Mouse (Mus musculus) urinary bladder, postnatal 0 days (tissue): ENCODE measurements around the gene Gm17571. TPM values are rescaled to one million over a fixed set of nuclear protein-coding genes. Genes with fewer than 3 reads are reported as not detected.

Experiments
- polyA plus RNA-seq: library from polyadenylated mRNA; unstranded; fragments of >200 nt; fragmentation: Nextera tagmentation; extraction: Ambion mirVana; gene quantifications from 2 replicates; pipeline ENCODE4 v1.2.1, GENCODE M21; 2015

The Gm17571 gene
- not detected in 2 replicates for polyA plus RNA-seq

GRCm38 (mm10) chr9:13446703-13447285, at the start of gene Gm17571:
Gene Gm17571, minus strand, starts transcription at chr9:13446753.

Other genes starting within 250 kb of the Gm17571 start
- 6.3 and 8.2 TPM in 2 replicates for gene Jrkl, start 200.9 kb downstream of the Gm17571 start, polyA plus RNA-seq
- gene Ccdc82, start 199.8 kb downstream of the Gm17571 start, polyA plus RNA-seq, result 6.5 and 8.1 TPM in 2 replicates
- 9.6 and 11.3 TPM in 2 replicates for gene Maml2, start 148.8 kb downstream of the Gm17571 start, polyA plus RNA-seq